Mouse (Mus musculus) heart, embryonic 14.5 days (tissue): ENCODE measurements around the gene Zfp747. TPM values are rescaled to one million over a fixed set of nuclear protein-coding genes. Genes with fewer than 3 reads are reported as not detected.

Source experiments
- ATAC-seq: fragments of 200-750 bp; cut with Nextera tagmentation; 2 replicates; pipeline ENCODE4 v1.8.0; 2017; ENCODE audit warnings: low read depth, moderate TSS enrichment; ENCODE audit not compliant: insufficient number of reproducible peaks, insufficient read depth, low FRiP score
- H3K27ac ChIP-seq, 2 experiments: fragments of 200-500 bp in 1 of 2; fragments of 300-500 bp in 1 of 2; sonication (generic) in 1 of 2; replicated peaks in 1 of 2; 2 replicates each; pipeline ENCODE4 v1.5.1; 2012 to 2014; ENCODE audit warnings: low read depth in 2 of 2, low read length in 2 of 2, control low read depth in 1 of 2, mild to moderate bottlenecking in 1 of 2, mixed read lengths in 1 of 2; ENCODE audit not compliant: control insufficient read depth in 1 of 2, insufficient read depth in 1 of 2
- H3K27me3 ChIP-seq: fragments of 300-500 bp; sonication (generic); 2 replicates; pipeline ENCODE4 v1.6.1; 2014; ENCODE audit warnings: mild to moderate bottlenecking, low read length, control low read depth; ENCODE audit not compliant: control insufficient read depth, insufficient read depth
- H3K36me3 ChIP-seq: fragments of 300-500 bp; sonication (generic); 2 replicates; pipeline ENCODE4 v1.6.1; 2014; ENCODE audit warnings: mild to moderate bottlenecking, control low read depth, low read length, mixed read lengths; ENCODE audit not compliant: control insufficient read depth, insufficient read depth
- H3K4me1 ChIP-seq, 2 experiments: fragments of 200-500 bp in 1 of 2; fragments of 300-500 bp in 1 of 2; sonication (generic) in 1 of 2; 2 replicates each; pipeline ENCODE4 v1.6.1; 2012 to 2014; ENCODE audit warnings: low read length in 2 of 2, control low read depth in 1 of 2, mixed read lengths in 1 of 2; ENCODE audit not compliant: control insufficient read depth in 2 of 2, insufficient read depth in 2 of 2
- H3K4me2 ChIP-seq: fragments of 300-500 bp; sonication (generic); 2 replicates; pipeline ENCODE4 v1.6.1; 2014; ENCODE audit warnings: mild to moderate bottlenecking, low read length
- H3K4me3 ChIP-seq, 2 experiments: fragments of 200-500 bp in 1 of 2; fragments of 300-500 bp in 1 of 2; sonication (generic) in 1 of 2; 2 replicates each; pipeline ENCODE4 v1.5.1; 2012 to 2014; ENCODE audit warnings: low read length in 2 of 2, mild to moderate bottlenecking in 2 of 2, control low read depth in 1 of 2, low read depth in 1 of 2, moderate library complexity in 1 of 2; ENCODE audit not compliant: control insufficient read depth in 1 of 2, insufficient read depth in 1 of 2
- H3K9ac ChIP-seq: fragments of 300-500 bp; sonication (generic); 2 replicates; pipeline ENCODE4 v1.6.1; 2014; ENCODE audit warnings: mild to moderate bottlenecking, low read length
- H3K9me3 ChIP-seq: fragments of 300-500 bp; sonication (generic); 2 replicates; pipeline ENCODE4 v1.6.1; 2016; ENCODE audit warnings: low read length, control low read depth; ENCODE audit not compliant: control insufficient read depth
- WGBS: fragments of 180-500 bp; shearing (Covaris S2); extraction: QIAGEN DNeasy Blood & Tissue Kit; methylation state at CpG from one replicate; pipeline ENCODE4 v1.1.7; 2014; 5-methylcytosine and 5-hydroxymethylcytosine counted together
- polyA plus RNA-seq: library from polyadenylated mRNA; unstranded; fragments of >200 nt; fragmentation: Nextera tagmentation; extraction: Ambion mirVana; gene quantifications from 2 replicates; pipeline ENCODE4 v1.2.1, GENCODE M21; 2014

Zfp747 gene
- polyA plus RNA-seq, 1 experiment from 2014 or later = 4.7 TPM

GRCm38 (mm10) chr7:127325550-127325949 lies 50.3 kb downstream of the Zfp747 start:
- H3K36me3 ChIP-seq = no peaks in the 10 kb centered on the region
- no peak overlapping the region for H3K27ac ChIP-seq
- no peak overlapping the region for H3K9ac ChIP-seq
- H3K27me3 ChIP-seq = no peaks in the 10 kb centered on the region
- no peaks in the 10 kb centered on the region for H3K9me3 ChIP-seq
- no peak overlapping the region for H3K4me3 ChIP-seq
- no peaks in the 10 kb centered on the region for H3K4me1 ChIP-seq
- H3K4me2 ChIP-seq = no peak overlapping the region
- ATAC-seq = no peak
- WGBS = 82% methylated on average over 8 of the region's 8 CpGs

- Histone ChIP-seq H3K4me1 (no peaks in the 10 kb centered on the region), H3K9ac (no peak overlapping the region), H3K4me2 (no peak overlapping the region), H3K36me3 (no peaks in the 10 kb centered on the region), H3K4me3 (no peak overlapping the region), H3K9me3 (no peaks in the 10 kb centered on the region), H3K27ac (no peak overlapping the region), H3K27me3 (no peaks in the 10 kb centered on the region)
- ATAC-seq = no peak
- 76% methylated on average over 7 of the region's 7 CpGs for WGBS
Measured at GRCm38 (mm10) chr7:127324944-127325343, 50.9 kb downstream of the Zfp747 start.

Other genes starting within 250 kb of the Zfp747 start
- 0.12 and 0.22 TPM in 2 replicates for gene Spn, start 238.2 kb downstream of the Zfp747 start, polyA plus RNA-seq
- gene Cd2bp2, start 180.0 kb downstream of the Zfp747 start, polyA plus RNA-seq = 33.7 and 34.8 TPM in 2 replicates
- gene Tbc1d10b, start 167.6 kb downstream of the Zfp747 start, polyA plus RNA-seq = 20.2 and 21.2 TPM in 2 replicates
- 11.7 and 14.9 TPM in 2 replicates for gene Mylpf, start 167.2 kb downstream of the Zfp747 start, polyA plus RNA-seq
- gene Zfp553, start 143.0 kb downstream of the Zfp747 start, polyA plus RNA-seq = 9.9 and 11.4 TPM in 2 replicates
- 22.2 and 25.3 TPM in 2 replicates for gene Sept1, start 142.9 kb downstream of the Zfp747 start, polyA plus RNA-seq
- gene Zfp771, start 131.8 kb downstream of the Zfp747 start, polyA plus RNA-seq = 26.8 and 31.4 TPM in 2 replicates
- 168 and 172 TPM in 2 replicates for gene Dctpp1, start 115.3 kb downstream of the Zfp747 start, polyA plus RNA-seq
- 69.5 and 74.6 TPM in 2 replicates for gene Sephs2, start 102.0 kb downstream of the Zfp747 start, polyA plus RNA-seq
- gene Itgal, start 79.8 kb downstream of the Zfp747 start, polyA plus RNA-seq = 1.2 and 1.5 TPM in 2 replicates
- gene Zfp768, start 30.5 kb downstream of the Zfp747 start, polyA plus RNA-seq = 5.6 TPM in 2 replicates
- 4.5 and 4.6 TPM in 2 replicates for gene 9130019O22Rik, start 11.1 kb upstream of the Zfp747 start, polyA plus RNA-seq
- gene E430018J23Rik, start 17.6 kb upstream of the Zfp747 start, polyA plus RNA-seq = 3.8 and 4.6 TPM in 2 replicates
- 5.8 and 6.4 TPM in 2 replicates for gene Zfp764, start 30.8 kb upstream of the Zfp747 start, polyA plus RNA-seq
- gene Zfp688, start 46.0 kb upstream of the Zfp747 start, polyA plus RNA-seq = 16.4 and 18.4 TPM in 2 replicates
- gene Zfp689, start 73.1 kb upstream of the Zfp747 start, polyA plus RNA-seq = 4.0 and 4.9 TPM in 2 replicates
- gene Prr14, start 83.6 kb upstream of the Zfp747 start, polyA plus RNA-seq = 31.5 and 37.5 TPM in 2 replicates
- 9.9 and 10.4 TPM in 2 replicates for gene Fbrs, start 103.1 kb upstream of the Zfp747 start, polyA plus RNA-seq
- gene Srcap, start 135.9 kb upstream of the Zfp747 start, polyA plus RNA-seq = 40.1 and 40.4 TPM in 2 replicates
- 10.3 and 11.3 TPM in 2 replicates for gene Gm42715, start 143.5 kb upstream of the Zfp747 start, polyA plus RNA-seq
- gene Tmem265, start 185.3 kb upstream of the Zfp747 start, polyA plus RNA-seq = 1.9 and 2.1 TPM in 2 replicates
- gene Phkg2, start 197.3 kb upstream of the Zfp747 start, polyA plus RNA-seq = 34.3 and 38.7 TPM in 2 replicates
- gene Ccdc189, start 212.5 kb upstream of the Zfp747 start, polyA plus RNA-seq = 10.1 and 12.7 TPM in 2 replicates
- gene Rnf40, start 212.7 kb upstream of the Zfp747 start, polyA plus RNA-seq = 24.1 and 25.8 TPM in 2 replicates
- 10.7 and 12.3 TPM in 2 replicates for gene Zfp629, start 239.7 kb upstream of the Zfp747 start, polyA plus RNA-seq